Mouse (Mus musculus): ENCODE data around the gene Sgf29.

The Sgf29 gene

DNA sequence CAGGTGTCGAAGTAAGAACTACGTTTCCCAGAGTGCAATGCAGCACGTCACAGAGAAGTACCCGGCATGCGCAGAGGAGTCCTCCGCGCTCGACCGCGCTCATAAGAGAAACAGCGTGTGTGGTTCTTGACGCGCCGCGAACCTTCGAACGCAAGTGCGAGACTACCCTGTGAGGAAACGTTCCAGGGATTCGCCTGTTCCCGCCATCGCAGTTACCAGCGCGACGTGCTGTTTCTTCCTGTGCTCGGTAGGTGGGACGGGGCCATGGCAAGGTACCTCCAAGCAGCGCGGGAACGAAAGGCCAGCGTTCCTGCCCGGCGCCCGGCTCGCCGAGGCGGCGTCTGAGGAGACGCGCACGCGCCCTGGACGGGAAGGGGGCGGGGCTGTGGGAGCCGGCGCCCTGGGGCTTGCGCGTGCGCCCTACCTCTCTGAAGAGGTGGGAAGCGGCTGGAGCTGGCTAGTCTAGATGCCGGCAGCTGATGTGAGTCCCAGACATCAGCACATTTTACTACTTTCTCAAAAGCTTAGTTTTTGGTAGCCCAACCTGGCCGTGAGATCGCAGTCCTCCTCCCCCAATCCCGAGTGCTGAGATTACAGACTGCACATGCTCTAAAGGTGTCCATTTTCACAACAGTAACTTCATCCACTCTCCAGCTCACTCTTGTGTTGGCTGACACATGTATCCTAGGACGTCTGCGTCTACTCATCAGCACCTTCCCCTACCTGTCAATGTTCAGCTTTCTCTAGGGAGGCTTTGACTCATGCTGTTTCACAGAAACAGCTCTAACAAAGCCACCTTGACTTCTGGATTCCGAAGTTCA lies at the start of gene Sgf29:
Sgf29 (plus strand) TSS at position 79 of the 821 bp plus-strand sequence.
- peak; percentile 93 for DNase-seq

DNA sequence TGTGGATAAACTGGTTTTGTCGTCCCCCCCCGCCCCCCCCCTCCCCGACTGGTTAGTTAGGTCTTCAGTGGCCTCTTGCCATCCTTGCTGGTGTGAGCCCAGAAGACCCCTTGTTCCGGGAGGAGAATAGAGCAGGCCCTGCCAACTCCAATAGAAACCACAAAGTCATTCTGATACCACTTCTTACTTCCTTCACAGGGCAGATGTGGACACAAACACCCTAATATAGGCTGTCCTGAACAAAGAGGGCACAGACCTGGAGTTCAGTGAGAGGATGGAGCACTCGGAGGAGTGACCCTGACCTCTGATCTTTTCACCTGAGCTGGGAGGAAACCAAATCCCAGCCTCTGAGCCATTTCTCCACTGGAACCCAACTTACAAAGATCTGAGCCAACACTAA lies 47.2 kb upstream of the Sgf29 start:
- no peak for DNase-seq

DNA sequence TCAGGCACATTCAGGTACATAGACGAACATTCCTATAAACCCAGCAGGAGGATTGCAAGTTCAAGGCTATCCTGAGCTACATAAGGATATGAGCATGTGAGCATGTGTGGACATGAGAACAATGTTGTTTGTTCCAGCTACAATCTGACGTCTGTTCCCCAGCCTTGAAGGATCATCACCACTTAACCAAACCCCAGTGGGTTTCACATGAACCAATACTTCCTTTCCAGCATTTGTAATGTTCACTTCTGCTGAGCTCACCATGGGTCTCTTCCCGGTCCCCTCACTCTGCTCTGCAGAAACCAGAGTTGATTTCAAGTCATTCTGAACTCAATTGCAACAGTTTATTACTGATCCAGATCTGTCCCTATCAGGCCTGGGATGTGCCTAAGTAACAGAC lies 46.5 kb upstream of the Sgf29 start:
- no peak for DNase-seq

DNA sequence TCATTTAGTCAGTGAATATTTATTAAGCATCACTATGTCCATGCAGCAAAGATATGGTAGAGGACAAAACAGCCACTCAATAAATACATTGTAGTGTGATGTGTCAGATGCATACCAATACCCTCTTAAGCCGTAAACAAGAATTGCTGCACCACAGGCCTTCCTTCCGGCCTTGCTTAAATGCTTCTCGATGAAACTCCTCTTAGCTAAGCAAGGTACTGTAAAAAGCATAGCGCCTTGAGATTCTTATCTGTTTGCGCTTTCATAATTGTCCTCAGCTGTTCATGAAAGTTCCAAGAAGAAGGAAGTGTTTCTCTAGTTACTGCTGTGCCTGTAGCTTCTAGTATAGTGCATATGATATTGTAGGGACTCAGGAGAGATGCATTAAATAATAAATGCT lies 42.5 kb upstream of the Sgf29 start:
- DNase-seq, result no peak

DNA sequence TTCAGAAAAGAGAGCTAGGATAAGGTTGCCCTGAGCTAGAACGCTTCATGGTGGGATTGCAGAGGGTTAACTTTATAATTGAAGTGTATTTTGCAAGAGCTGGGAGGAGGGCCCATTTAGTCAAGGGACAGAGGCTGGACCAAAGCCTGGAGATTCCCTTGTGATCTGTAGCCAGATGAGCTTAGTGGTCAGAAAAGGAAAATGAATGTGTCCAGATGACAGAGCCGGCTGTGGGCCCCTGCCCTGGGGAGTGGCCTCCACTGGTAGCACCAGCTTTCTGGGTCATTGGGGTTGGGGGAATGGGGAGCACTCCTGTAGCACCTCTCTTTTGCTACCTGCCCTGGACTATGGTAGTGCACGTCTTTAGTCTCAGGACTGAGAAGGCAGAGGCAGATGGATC lies 42.0 kb upstream of the Sgf29 start:
- no peak for DNase-seq

DNA sequence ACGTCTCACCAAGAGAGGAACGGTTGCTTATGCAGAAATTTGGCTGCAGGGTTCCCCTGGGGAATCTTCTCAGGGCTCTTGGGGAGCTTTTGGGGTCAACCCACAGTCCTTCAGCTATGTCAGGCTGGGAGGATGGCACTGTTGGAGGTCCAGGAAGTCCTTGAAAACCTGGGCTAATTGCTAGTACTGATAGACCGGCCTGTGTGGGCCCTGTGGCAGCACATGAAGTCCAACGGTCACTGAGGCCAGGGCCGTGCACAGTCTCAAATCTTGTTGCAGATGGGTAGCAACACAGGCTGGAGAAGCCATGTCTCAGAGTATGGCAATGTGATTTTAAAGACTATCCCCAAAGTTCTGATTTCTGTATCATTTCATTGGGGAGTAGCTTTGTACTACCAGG lies 41.3 kb upstream of the Sgf29 start:
- DNase-seq, result no peak

DNA sequence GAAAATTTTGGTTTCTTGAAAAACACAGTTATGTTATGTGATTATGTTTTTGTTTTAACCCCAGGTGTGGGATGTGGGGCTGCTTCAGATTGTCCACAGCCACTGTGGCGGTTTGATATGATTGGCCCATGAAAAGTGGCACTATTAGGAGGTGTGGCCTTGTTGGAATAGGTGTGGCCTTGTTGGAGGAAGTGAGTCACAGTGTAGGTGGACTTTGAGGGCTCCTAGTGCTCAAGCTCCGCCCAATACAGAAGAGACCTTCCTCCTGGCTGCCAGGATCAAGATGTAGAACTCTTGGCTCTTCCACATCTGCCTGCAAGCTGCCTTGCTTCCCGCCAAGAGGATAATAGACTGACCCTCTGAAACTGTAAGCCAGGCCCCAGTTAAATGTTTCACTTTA lies 36.4 kb upstream of the Sgf29 start:
- DNase-seq, result no peak

DNA sequence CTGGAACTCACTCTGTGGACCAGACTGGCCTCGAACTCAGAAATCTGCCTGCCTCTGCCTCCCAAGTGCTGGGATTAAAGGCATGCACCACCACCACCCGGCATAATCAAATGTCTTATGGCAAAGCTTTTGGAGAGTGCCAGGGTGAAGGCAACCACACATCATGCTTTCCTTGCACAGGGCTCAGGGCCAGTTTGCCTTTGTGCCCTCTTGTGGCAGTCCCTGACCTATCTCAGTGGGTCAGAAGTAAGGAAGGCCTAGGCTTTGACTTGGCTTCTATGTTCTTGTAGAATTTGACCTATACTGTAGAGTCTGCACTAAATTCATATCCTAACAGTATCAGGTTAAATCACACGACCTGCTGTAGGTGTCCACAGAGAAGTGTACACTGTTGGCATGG lies 32.4 kb upstream of the Sgf29 start:
- no peak for DNase-seq

DNA sequence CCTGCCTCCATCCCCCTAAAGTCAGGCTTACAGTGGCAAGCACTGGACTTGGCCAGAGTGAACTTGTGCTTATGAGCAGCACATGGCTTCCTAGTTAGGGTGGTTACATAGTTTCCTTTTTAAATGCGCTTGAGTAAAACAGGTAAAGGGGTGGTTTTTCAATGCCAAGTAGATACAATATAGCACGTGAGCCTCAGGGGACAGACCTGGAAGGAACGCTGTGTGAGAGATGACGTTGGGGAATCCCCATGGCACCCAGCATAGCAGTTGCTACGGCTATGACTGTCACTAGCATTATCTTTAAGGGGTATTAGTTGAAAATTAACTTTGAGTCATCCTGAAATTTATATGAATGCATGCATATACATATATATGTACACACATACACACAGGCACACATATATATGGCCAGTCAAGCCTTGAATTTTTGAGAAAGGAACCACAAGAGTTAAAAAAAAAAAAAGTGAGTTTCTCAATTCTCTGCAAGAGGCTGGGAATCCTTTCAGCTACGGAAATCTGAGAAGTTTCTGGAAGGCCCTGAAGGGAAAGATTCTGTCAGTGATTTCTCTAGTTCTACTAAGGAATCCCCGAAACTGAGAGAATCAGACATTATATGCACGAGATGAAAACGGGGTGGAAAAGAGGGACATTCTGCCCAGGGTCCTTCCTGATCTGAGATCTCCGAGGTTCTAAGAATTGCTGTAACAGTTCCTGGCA lies 29.4 kb upstream of the Sgf29 start:
- DNase-seq, result no peak

DNA sequence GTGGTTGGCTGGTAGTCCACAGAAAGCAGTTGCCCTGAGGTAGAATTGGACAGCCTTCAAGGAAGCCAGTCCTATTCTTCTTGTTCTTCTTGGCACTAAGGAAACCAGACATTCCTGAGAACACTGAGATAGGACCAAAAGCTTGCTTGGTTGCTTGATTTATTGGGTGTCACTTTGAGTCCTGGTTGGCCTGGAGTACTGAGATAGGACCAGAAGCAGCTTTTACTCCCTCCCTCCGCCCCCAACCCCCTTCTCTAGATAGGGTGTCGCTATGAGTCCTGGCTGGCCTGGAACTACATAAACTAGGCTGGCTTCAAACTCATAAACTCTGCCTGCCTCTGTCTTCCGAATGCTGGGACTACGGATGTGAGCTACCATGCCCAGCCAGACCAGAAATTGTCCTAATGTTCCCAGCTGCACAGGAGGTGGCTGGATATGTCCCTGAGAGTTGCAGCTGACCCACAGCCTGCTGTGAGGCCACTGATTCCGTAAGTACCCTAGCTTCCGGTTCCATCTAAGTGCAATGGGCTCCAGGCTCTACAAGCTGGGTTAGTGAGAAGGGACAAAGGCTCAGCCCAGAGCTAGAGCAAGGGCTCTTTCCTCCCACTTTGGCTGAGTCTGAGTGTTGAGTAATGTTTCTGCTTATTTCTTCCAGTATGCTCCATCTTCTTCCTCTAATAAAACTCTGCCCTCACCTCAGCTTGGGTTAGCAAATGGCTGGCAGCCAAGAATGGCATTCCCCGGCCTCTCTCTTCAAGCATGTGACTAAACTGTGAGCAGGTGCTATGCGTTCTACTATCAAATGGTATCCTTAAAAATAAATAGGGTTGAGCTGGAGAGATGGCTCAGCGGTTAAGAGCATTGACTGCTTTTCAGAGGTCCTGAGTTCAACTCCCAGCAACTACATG lies 27.4 kb upstream of the Sgf29 start:
- no peak for DNase-seq

DNA sequence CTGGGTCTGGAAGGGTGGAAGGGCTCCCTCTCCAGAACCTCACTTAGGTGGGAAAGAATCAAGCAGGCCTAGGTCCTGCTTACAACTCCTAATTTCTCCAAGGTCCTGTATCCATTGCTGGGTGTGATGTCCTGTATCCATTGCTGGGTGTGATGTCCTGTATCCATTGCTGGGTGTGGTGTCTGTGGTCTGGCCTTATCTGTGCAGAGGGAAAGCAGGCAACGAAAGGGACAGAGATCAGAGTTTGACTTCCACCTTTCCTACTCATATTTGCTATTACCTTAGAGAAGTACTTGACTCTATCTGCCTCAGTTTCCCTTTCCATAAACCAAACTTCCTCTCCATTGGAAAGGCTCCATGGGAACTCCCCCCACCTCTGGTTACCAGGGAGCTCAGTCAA lies 25.7 kb upstream of the Sgf29 start:
- no peak for DNase-seq

DNA sequence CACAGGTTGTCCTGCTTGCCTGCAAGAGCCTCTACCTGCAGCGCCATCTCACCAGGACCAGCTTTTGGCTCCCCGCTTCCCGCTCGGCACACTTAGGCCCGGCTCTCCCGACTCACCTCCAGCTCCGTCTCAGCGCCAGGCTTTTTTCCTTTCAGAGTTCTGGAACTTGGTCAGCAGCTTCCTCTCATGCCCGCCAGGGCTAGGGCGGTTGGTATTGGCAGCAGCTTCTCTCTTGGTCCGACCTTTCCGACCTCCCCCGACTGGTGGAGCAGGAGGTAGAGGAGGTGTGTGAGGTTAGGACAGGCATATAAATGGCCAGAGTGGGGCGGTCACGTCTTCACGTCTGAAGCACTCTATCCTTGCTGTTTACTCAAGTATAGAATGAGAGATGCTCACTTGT lies 24.3 kb upstream of the Sgf29 start:
- no peak for DNase-seq

DNA sequence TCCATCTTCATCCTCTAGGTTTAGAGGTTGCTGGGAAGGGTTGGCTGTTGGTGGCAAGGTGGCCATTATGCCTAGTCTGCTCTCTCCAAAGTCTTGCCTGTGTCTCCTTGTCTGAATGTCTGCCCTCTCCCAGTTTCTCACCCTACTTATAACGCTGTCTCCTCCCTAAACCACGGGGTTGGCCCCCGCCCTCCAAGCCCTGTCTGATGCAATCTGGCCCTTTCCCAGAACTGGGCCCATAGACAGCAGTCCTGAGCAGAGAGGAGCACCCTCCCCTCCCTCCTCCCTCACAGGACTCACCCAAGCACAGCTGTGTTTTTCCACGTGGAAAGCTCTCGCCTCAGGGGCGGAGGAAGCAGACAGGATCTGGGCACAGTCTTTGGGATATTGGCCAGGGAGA lies 23.7 kb upstream of the Sgf29 start:
- DNase-seq, result peak; percentile 75

DNA sequence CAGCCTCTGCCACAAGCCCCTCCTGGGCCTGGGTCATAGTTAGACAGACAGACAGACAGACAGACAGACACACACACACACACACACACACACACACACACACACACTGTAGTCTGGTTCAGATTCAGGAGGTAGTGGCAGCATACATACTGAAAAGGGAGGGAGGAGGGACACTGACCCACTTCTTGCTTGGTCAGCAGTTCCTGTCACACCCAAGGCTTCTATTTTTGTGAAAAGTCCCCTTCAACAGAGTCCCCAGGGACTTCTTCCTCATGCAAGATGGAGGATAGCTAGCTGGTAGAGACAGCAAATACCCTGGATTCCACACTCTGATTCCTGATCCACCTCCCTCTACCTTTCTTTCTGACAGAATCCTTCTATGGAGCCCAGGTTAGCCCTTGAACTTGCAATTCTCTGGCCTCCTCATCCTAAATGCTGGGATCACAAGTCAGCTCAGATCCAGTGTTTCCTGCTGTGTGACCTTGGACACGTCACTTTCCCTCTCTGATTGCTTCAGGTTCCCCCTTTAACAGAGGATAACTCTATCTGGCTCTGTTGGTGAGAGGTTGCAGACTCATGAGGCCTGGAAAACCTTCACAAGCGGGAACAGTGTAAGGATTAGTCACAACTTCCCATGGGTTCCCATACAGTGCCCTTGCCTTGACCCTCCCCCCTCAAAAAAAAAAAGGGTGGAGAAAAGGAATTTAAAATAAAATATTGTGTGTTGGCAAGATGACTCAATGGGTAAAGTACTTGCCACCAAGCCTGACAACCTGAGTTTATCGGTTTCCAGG lies 23.1 kb upstream of the Sgf29 start:
- DNase-seq, result no peak

DNA sequence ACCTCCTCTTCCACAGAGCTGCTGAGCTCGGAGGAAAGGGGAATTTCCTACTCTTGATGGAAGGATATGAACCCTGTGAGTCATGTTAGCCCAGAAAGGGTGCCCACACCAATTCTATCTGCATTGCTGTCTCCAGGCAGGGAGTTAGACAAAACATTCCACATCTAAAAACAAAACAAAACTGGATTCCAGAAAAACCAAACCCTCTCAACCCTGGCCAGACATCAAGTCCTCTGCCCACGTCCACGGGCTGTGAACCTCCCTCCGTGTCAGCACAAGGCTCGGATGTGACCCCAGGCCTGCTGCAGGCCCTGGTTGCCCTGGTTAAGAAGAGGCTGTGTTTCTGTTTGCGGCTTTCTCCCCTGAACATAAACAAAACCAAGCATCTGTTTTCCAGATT lies 21.0 kb upstream of the Sgf29 start:
- DNase-seq, result no peak

DNA sequence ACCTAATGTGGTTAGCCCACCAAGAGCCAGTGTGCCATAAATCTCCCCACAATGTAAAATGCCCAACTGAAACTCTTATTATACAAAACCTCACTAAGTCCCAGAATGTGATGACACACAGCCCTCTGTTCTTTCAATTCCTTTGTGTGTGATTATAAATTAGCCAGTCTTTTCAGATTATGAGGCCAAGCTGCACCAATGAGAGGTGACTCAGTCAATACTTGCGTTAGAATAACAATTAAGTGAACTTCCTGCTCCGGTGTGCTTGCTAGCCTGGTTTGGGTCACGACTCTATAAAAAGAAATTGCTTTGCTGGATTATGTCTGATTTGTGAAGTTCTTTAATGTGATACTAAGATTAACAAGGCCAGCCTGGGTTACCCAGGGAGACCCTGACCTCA lies 19.2 kb upstream of the Sgf29 start:
- no peak for DNase-seq

DNA sequence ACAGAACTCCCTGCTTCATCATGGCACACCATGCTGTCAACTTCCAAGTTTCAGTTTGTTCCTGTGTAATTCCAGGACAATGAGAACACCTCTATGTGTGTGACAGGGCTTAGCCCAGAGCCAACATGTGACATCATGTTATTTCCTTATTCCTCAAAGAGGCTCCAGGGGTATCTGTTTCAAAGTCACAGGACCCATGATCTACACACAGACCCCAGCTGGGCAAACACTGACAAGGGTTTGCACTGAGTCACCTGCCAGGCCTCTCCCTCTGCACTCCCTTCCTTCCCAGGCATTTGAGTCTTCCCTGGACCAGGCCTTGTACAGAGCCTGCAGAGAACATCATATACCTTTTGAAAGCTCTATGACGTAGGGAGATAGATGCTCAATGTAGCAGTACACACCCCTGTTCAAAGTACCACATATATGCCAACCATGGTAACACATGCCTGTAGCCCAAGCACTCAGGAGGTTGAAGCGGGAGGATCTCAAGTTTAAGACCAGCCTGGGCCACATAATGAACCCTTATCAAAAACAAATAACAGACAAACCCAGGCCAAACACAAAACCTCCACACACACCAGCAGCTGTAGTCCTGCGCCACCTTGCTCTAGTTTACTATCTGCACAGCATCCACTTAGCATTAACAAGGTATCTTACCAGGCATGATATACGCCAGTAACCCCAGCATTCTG lies 18.1 kb upstream of the Sgf29 start, which contains the start of gene Nupr1:
Nupr1 (minus strand) TSS at position 38 of the 695 bp plus-strand sequence.
- no peak for DNase-seq

DNA sequence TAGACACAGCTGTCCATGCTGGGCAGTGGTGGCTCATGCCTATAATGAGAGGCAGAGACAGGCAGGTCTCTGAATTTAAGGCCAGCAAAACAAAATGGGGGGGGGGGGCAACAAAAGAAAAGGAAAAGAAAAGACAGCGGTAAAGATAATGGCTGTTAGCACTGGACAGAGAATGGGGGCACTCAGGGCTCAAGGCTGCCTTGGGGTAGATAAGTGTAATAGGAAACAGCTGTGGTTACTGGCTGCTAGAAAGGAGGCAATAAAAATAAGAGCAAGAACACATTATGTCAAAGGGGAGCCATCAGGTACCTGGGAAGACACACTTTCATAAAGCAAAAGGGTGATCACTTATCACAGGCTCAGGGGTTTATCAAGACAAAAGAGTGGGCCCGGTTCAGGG lies 16.6 kb upstream of the Sgf29 start:
- DNase-seq, result no peak

DNA sequence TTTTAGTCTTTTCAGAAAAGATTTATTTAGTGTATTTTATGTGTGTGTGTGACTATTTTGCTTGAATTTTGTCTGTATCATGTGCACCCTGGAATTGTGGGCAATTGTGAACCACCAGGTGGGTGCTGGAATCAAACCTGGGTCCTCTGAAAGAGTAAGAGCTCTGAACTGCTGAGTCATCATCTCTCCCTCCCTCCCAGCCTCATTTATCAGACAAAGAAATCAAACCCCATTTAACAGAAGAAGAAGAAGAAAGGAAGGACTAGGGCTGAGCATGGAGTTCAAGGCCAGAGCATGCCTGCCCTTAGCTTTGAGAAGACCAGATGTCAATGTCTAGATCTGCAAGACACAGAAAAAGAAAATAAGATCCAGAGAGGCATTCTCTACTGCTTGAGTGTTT lies 13.7 kb upstream of the Sgf29 start:
- no peak for DNase-seq

DNA sequence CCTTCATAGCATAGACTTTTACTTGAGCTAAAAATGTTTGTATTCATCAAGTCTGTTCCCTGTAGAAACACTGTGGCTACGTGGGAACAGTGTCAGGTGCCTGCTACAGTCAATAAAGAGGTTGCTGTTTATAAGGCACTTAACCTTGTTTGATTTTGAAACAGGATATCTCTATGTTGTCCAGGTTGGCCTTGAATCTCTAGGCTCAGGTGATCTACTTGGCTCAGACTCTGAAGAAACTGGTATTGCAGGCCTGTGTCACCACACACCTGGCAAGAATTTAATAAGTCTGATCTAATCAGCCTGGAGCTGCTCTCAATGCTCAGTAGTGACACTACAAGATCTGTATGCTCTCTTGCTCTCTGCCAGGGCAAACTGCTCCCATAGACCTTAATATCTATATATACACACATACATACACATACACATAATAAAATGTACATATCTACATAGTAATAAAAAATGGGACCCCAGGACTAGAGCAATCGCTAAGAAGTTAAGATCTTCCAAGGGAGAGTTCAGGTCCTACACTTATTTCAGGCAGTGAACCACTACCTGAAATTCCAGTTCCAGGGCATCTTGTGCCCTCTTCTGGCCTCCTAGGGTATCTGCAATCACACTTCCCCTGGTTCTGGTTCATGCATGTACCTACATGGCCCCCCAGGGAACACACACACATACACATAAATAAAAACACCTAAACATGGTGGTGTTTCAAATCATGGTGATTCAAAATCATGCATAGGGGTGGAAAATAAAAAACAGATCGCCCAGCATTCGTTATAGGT lies 12.2 kb upstream of the Sgf29 start:
- no peak for DNase-seq
